Mouse (Mus musculus): ENCODE measurements at regions not wholly inside any gene's neighbourhood (a gene's known extent, or its start where the extent isn't known, plus 50 kb on each side); places are given as distances from the start of the nearest gene placed in this dataset.

DNA sequence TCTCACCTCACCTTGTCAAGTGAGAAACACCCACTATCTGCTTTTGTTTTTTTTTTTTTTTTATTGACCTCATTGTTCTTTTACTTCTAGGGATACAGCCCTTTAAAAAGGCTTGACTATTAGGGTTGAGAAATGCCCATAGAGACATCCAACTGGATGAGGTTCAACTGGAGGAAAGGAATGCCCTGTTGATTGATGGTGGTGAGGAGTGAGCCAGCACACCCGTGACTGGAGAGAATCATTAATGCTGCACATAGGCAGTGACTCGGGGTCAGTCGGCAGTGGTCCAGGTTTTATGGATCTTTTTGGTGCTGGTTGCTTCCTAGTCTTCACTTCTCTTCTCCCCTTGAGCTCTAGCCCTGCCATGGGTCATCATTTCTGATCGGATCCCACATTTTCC lies 82.9 kb upstream of the Cryz start:
- intact Hi-C loops (cut with DNase I) = no loop called here
- no peak for DNase-seq

DNA sequence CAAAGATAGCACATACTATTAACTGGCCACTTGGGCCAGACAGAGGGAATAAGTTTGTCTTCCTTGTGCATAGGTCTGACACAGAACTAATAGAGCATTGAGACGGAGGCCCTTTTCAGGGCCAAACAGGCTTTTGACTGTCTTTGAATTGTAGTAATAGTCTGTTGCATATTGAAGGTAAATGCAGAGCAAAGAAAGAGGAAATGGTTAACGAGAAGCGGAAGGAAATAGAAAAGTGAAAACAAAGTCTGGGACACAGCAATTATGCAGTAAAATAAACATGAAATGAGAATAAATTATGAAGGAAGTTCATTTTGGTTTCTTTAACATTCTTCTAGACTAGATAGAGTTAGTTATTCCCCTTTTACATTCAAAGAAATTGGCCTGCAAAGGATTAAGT lies 86.4 kb upstream of the Cryz start:
- no peak for DNase-seq
- intact Hi-C loops (cut with DNase I) = no loop called here

- DNase-seq = no peak
- intact Hi-C loops (cut with DNase I) = no loop called here
Measured at GRCm38 (mm10) chr3:154509394-154509793, 87.1 kb upstream of the Cryz start.

GRCm38 (mm10) chr3:154493387-154493920 lies 103.1 kb upstream of the Cryz start:
- intact Hi-C loops (cut with DNase I) = no loop called here
- no peak for DNase-seq

DNA sequence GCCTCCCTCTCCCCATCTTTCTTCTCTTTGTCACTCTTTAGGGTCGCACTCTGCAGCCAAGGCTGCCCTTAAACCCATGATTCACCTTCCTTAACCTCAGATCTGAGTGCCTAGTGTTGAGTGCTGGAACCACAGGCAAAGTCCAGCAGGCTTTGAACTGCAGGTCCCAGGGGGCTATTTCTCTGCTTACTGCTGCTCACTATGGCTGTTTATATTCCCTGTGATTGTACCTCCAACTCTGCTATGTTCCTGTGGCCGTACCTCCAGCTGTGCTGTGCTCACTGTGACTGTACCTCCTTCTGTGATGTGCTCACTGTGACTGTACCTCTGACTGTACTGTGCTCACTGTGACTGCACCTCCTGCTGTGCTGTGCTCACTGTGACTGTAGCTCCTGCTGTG lies 124.1 kb upstream of the Cryz start:
- DNase-seq = no peak
- intact Hi-C loops (cut with DNase I) = no loop called here

GRCm38 (mm10) chr3:154467581-154468374 lies 128.7 kb upstream of the Cryz start:
- intact Hi-C loops (cut with DNase I) = no loop called here
- peak; percentile 32 to 34 for DNase-seq

- intact Hi-C loops (cut with DNase I) = no loop called here
Measured at GRCm38 (mm10) chr3:154458208-154458607, 127.7 kb upstream of the Lhx8 start.

GRCm38 (mm10) chr3:154453025-154453424 lies 122.6 kb upstream of the Lhx8 start:
- DNase-seq = no peak
- intact Hi-C loops (cut with DNase I) = no loop called here

More at GRCm38 (mm10) chr3:154458208-154458607, 127.7 kb upstream of the Lhx8 start:
- no peak for DNase-seq

GRCm38 (mm10) chr3:154452585-154452984 lies 122.1 kb upstream of the Lhx8 start:
- intact Hi-C loops (cut with DNase I) = no loop called here
- peak; percentile 9 to 18 for DNase-seq

- intact Hi-C loops (cut with DNase I) = no loop called here
- DNase-seq = no peak
Measured at GRCm38 (mm10) chr3:154451169-154451568, 120.7 kb upstream of the Lhx8 start.

GRCm38 (mm10) chr3:154443351-154444075 lies 113.1 kb upstream of the Lhx8 start:
- intact Hi-C loops (cut with DNase I) = no loop called here
- no peak for DNase-seq

DNA sequence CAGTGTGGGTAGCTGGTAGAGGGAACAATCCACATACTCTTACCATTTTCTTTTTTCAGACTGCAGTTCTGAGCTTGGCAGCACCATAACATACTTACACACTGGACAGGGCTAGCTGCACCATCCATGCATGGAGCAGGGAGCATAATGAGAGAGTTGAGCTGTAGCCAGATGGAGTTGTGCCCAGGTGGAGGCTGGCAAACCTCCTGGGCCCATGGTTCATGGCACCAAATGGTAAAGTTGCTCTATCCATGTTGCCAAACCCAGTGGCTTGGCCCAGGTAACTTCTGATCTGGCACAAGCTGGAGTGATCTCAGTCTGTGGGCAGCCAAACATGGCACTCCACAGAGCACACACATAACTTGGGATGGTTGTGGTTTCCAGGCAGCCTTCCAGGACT lies 111.0 kb upstream of the Lhx8 start:
- DNase-seq = peak in 1 of 2 experiments; percentile 6
- intact Hi-C loops (cut with DNase I) = no loop called here

DNA sequence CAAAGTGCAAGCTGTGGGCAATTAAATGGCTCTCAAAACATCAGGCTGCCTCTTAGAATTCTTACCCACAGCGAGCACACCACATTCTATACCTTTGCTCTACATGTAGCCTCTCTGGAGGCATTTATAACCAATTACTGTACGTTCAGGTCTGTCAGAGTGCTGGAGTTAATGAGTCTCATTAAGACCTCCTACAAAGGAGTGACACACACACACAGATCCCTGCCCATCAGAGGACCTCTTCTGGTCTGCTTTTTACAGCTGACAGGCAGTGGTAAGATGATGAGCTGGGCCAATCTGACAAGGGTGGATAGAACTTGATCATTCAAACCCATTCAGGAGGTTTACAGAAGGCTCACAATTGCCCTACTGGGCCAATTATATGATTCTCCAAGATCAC lies 110.4 kb upstream of the Lhx8 start:
- intact Hi-C loops (cut with DNase I) = no loop called here
- no peak for DNase-seq

- DNase-seq = no peak
- intact Hi-C loops (cut with DNase I) = no loop called here
Measured at GRCm38 (mm10) chr3:154430856-154431255, 100.4 kb upstream of the Lhx8 start.

- intact Hi-C loops (cut with DNase I) = no loop called here
- DNase-seq = no peak
Measured at GRCm38 (mm10) chr3:154429666-154430065, 99.2 kb upstream of the Lhx8 start.

GRCm38 (mm10) chr3:154424589-154424988 lies 94.1 kb upstream of the Lhx8 start:
- DNase-seq = no peak
- intact Hi-C loops (cut with DNase I) = no loop called here

GRCm38 (mm10) chr3:154421461-154421950 lies 91.0 kb upstream of the Lhx8 start:
- no peak for DNase-seq
- intact Hi-C loops (cut with DNase I) = no loop called here

DNA sequence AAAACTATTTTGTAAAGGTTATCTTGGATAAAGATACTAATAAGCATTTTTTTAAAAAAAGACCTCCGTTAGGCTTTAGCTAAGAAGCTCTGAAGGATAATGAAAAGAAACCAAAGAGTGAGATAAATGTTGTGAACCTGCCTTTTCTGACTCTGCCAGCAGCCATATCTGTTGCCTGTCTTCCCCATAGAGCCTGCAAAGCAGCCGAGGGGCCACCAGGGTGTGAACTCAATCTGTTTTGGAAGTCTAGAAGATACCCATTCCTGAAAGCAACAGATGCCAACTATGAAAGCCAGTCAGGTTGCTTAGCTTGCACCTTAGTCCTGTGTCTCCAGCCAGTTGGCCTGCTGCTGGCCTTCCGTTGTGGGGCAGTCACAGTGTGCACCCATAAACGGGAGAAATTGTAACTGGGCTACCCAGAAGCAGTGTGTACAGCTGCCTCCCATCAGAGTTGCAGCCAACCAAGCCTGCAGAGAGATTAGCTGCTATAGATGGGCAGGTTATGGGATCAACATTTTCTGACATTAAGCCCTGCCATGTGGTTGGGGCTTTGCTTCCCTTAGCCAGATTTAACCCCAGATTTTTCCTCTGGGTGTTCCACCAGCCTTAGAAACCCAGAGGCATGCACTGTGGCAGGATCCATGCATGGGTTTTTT lies 87.8 kb upstream of the Lhx8 start:
- intact Hi-C loops (cut with DNase I) = no loop called here
- no peak for DNase-seq

- intact Hi-C loops (cut with DNase I) = no loop called here
- no peak for DNase-seq
Measured at GRCm38 (mm10) chr3:154414358-154414757, 83.9 kb upstream of the Lhx8 start.

DNA sequence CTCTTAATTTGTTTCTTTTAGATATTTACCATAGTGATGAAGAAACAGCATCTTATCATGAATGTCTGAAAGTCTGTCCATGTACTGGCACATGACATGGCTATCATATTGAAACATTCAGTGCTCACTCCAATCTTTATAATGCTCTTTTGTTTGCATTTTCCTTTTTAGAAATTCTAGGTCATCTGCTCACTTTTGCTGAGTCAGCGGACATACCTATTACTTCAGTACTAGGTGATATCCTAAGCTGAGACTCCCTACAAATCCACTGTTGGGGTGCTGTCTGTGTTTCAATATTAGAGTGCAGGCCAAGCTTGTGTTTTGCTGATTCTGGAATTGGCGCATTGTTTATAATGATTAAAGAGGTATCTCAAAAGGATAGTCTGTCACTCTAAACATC lies 79.8 kb upstream of the Lhx8 start:
- no peak for DNase-seq
- intact Hi-C loops (cut with DNase I) = no loop called here

- DNase-seq = peak in 1 of 2 experiments; percentile 2
- intact Hi-C loops (cut with DNase I) = no loop called here
Measured at GRCm38 (mm10) chr3:154402081-154402480, 71.6 kb upstream of the Lhx8 start.

Measured in heart, postnatal 10 days (tissue).